Mouse (Mus musculus) frontal cortex, adult 2 months (tissue): ENCODE data around the gene Dcbld1. TPM values are rescaled to one million over a fixed set of nuclear protein-coding genes. Genes with fewer than 3 reads are reported as not detected.
"Not testable (repeated sequence)": the region's sequence is repeated elsewhere in the genome, so short reads cannot be mapped to it uniquely, and the experiment has no call there.

Experiments used
- DNase-seq, 2 experiments: peaks; one replicate each; pipeline ENCODE4 v3.0.0; 2022; ENCODE audit warnings: low spot score in 1 of 2; ENCODE audit errors: extremely low spot score in 1 of 2
- polyA plus RNA-seq: library from polyadenylated mRNA; depleted of rRNA; stranded (reverse); fragments of >200 nt; gene quantifications from 2 replicates; pipeline ENCODE4 v1.2.3, GENCODE M21; 2012

The Dcbld1 gene
- polyA plus RNA-seq, 1 experiment = 6.6 TPM

- no peak for DNase-seq
Observed at GRCm38 (mm10) chr10:52258180-52258948, 24.9 kb downstream of the Dcbld1 start.

- DNase-seq = no peak
Observed at GRCm38 (mm10) chr10:52260209-52260608, 26.8 kb downstream of the Dcbld1 start.

GRCm38 (mm10) chr10:52264162-52264561, 30.7 kb downstream of the Dcbld1 start:
- no peak for DNase-seq

GRCm38 (mm10) chr10:52268879-52269278, 35.5 kb downstream of the Dcbld1 start:
- DNase-seq = no peak

- DNase-seq = no peak
Observed at GRCm38 (mm10) chr10:52271385-52271784, 38.0 kb downstream of the Dcbld1 start.

- no peak for DNase-seq
Observed at GRCm38 (mm10) chr10:52273012-52273411, 39.6 kb downstream of the Dcbld1 start.

GRCm38 (mm10) chr10:52274001-52274909, 40.8 kb downstream of the Dcbld1 start:
- peak in 1 of 2 experiments; percentile 17 for DNase-seq

GRCm38 (mm10) chr10:52274910-52275604, 41.6 kb downstream of the Dcbld1 start:
- DNase-seq = no peak

GRCm38 (mm10) chr10:52276579-52276978, 43.2 kb downstream of the Dcbld1 start:
- DNase-seq = no peak

- DNase-seq = not testable (repeated sequence)
Observed at GRCm38 (mm10) chr10:52277564-52277963, 44.1 kb downstream of the Dcbld1 start.

- no peak for DNase-seq
Observed at GRCm38 (mm10) chr10:52278011-52278434, 44.6 kb downstream of the Dcbld1 start.

GRCm38 (mm10) chr10:52278866-52279265, 45.4 kb downstream of the Dcbld1 start:
- no peak for DNase-seq

GRCm38 (mm10) chr10:52279876-52280275, 46.5 kb downstream of the Dcbld1 start:
- DNase-seq = no peak

- no peak for DNase-seq
Observed at GRCm38 (mm10) chr10:52280623-52281022, 47.2 kb downstream of the Dcbld1 start.

- no peak for DNase-seq
Observed at GRCm38 (mm10) chr10:52281337-52281736, 47.9 kb downstream of the Dcbld1 start.

- DNase-seq = no peak
Observed at GRCm38 (mm10) chr10:52284578-52284977, 51.2 kb downstream of the Dcbld1 start.

- DNase-seq = no peak
Observed at GRCm38 (mm10) chr10:52287852-52288533, 54.6 kb downstream of the Dcbld1 start.

GRCm38 (mm10) chr10:52289261-52289660, 55.8 kb downstream of the Dcbld1 start:
- no peak for DNase-seq

- DNase-seq = not testable (repeated sequence)
Observed at GRCm38 (mm10) chr10:52292391-52292790, 59.0 kb downstream of the Dcbld1 start.

- DNase-seq = no peak
Observed at GRCm38 (mm10) chr10:52293921-52294577, 60.6 kb downstream of the Dcbld1 start.
